Mouse (Mus musculus): ENCODE results near the gene Rpl9-ps1. TPM values are rescaled to one million over a fixed set of nuclear protein-coding genes. Genes with fewer than 3 reads are reported as not detected.

The Rpl9-ps1 gene
- polyA plus RNA-seq, 1 experiment = not detected

DNA sequence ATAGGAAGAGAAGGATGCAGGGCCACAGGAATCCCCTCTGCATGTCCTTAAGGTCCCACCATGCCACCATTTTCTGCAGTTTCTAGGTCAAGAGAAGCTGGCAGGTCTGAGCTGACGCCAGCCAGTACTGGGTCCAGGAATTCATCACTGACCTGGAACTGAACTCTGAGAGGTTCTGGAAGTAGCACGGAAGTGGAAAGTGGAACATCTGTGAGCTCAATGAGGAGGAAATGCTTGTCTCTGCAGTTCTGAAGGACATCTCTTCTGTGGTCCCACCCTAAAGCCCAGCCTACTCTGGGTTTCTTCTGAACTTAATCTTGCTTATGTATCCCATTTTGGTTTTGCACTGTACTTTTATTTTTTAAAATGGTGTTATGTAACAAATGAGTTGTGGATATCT is 14.4 kb downstream of the Rpl9-ps1 start:
- H3K4me3 ChIP-seq (ENCODE audit: insufficient read depth, low read length) = no peak overlapping the region
- H3K27ac ChIP-seq (ENCODE audit: insufficient read depth, low read length) = no peak overlapping the region
- no peak for TF ChIP-seq POLR2A (IDR thresholded peaks at IDR 0.05; ENCODE audit: extremely low read depth, insufficient read depth, low read length)
- no peak for TF ChIP-seq CTCF (IDR thresholded peaks at IDR 0.05; ENCODE audit: extremely low read depth, insufficient read depth, low read length)
- peaks cover 2% of the 10 kb centered on the region for H3K4me1 ChIP-seq (ENCODE audit: control insufficient read depth, insufficient read depth, low read length)

GRCm38 (mm10) chr11:83630630-83631029 is 14.8 kb downstream of the Rpl9-ps1 start:
- Histone ChIP-seq H3K4me3 (ENCODE audit: insufficient read depth, low read length) (no peak overlapping the region), H3K4me1 (ENCODE audit: control insufficient read depth, insufficient read depth, low read length) (peaks cover 2% of the 10 kb centered on the region), H3K27ac (ENCODE audit: insufficient read depth, low read length) (no peak overlapping the region)
- TF ChIP-seq CTCF (IDR thresholded peaks at IDR 0.05; ENCODE audit: extremely low read depth, insufficient read depth, low read length) (no peak), POLR2A (IDR thresholded peaks at IDR 0.05; ENCODE audit: extremely low read depth, insufficient read depth, low read length) (no peak)

DNA sequence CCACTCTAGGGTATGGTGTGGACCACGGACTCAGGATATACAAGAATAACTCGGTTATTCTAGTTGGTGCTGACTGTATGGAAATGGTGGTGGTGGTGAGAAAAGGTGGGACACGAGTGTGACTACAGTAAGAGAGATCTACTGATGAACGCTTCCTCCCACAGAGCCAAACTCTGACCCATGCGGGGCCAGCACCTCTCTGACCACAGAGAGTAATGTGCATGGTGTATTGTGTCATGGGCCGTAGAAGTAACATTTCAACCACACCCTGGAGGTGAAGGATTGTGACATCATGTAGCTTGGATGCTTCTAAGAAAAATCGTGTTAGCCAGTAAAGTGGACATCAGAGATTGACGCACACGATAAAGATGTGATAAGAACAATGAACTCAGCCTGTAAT is 16.6 kb downstream of the Rpl9-ps1 start:
- no peaks in the 10 kb centered on the region for H3K4me1 ChIP-seq (ENCODE audit: control insufficient read depth, insufficient read depth, low read length)
- TF ChIP-seq POLR2A (IDR thresholded peaks at IDR 0.05; ENCODE audit: extremely low read depth, insufficient read depth, low read length) (no peak), CTCF (IDR thresholded peaks at IDR 0.05; ENCODE audit: extremely low read depth, insufficient read depth, low read length) (no peak)
- H3K27ac ChIP-seq (ENCODE audit: insufficient read depth, low read length) = no peak overlapping the region
- H3K4me3 ChIP-seq (ENCODE audit: insufficient read depth, low read length) = no peak overlapping the region

DNA sequence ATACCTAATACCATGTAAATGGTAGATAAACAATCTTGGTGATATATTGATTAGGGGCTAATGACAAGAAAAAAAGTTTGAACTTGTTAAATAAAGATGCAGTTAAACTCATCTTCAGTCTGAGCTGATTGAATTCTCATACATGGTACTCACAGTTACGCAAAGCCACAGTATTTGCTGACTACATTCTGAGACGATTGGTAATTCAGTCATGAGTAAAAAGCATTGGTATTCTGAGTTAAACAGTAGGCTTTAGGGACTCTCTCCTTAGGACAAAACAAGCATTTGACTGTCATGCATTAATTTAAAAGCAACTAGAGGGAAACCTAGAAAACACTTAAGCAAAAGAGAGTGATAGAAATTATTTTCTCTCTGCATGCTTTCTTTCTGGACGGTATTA is 21.8 kb downstream of the Rpl9-ps1 start:
- H3K4me1 ChIP-seq (ENCODE audit: control insufficient read depth, insufficient read depth, low read length) = no peaks in the 10 kb centered on the region
- no peak for TF ChIP-seq CTCF (IDR thresholded peaks at IDR 0.05; ENCODE audit: extremely low read depth, insufficient read depth, low read length)
- no peak overlapping the region for H3K4me3 ChIP-seq (ENCODE audit: insufficient read depth, low read length)
- H3K27ac ChIP-seq (ENCODE audit: insufficient read depth, low read length) = no peak overlapping the region

DNA sequence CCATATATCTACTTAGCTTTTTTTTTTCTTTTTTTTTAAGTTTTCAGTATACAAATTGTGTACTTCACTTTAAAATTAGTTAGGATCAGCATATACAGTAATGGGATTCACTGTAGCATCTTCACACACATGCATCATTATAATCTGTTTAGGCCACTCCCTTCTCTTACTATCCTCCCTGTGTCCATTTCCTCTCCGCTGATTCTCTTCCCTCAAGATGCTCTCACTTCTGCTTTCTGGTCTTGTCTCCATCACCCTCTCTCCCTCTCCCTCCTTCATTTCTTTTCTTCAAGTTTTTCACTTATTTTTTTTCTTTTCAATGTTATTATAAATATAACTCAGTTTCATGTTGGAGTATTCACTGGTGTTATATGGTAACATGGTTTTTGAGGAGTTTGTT is 26.4 kb downstream of the Rpl9-ps1 start:
- Histone ChIP-seq H3K27ac (ENCODE audit: insufficient read depth, low read length) (no peak overlapping the region), H3K4me1 (ENCODE audit: control insufficient read depth, insufficient read depth, low read length) (no peaks in the 10 kb centered on the region), H3K4me3 (ENCODE audit: insufficient read depth, low read length) (no peak overlapping the region)
- TF ChIP-seq CTCF (IDR thresholded peaks at IDR 0.05; ENCODE audit: extremely low read depth, insufficient read depth, low read length) = no peak
- no peak for TF ChIP-seq POLR2A (IDR thresholded peaks at IDR 0.05; ENCODE audit: extremely low read depth, insufficient read depth, low read length)

DNA sequence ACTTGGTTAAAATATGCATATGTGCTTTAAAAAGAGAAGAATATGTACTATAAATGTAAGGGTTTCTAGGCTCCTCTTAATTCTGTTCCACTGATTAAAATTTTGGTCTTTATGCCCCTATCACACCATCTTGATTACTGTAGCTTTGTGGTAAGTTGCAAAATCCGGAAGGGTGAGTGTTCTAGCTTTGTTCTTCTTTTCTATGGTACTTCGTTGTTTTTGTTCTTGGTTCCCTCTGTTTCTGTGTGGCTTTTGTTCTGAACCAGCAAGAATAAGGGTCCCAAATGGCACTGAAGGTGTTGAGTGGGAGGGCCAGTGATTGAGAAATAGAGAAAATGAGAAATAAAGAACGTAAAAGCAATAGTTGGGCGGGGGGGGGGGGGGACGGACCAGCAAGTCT is 27.2 kb downstream of the Rpl9-ps1 start:
- H3K4me1 ChIP-seq (ENCODE audit: control insufficient read depth, insufficient read depth, low read length) = no peaks in the 10 kb centered on the region
- no peak overlapping the region for H3K27ac ChIP-seq (ENCODE audit: insufficient read depth, low read length)
- TF ChIP-seq CTCF (IDR thresholded peaks at IDR 0.05; ENCODE audit: extremely low read depth, insufficient read depth, low read length) (no peak), POLR2A (IDR thresholded peaks at IDR 0.05; ENCODE audit: extremely low read depth, insufficient read depth, low read length) (no peak)
- no peak overlapping the region for H3K4me3 ChIP-seq (ENCODE audit: insufficient read depth, low read length)

- Histone ChIP-seq H3K27ac (ENCODE audit: insufficient read depth, low read length) (no peak overlapping the region), H3K4me3 (ENCODE audit: insufficient read depth, low read length) (no peak overlapping the region), H3K4me1 (ENCODE audit: control insufficient read depth, insufficient read depth, low read length) (no peaks in the 10 kb centered on the region)
- TF ChIP-seq CTCF (IDR thresholded peaks at IDR 0.05; ENCODE audit: extremely low read depth, insufficient read depth, low read length) = no peak
- no peak for TF ChIP-seq POLR2A (IDR thresholded peaks at IDR 0.05; ENCODE audit: extremely low read depth, insufficient read depth, low read length)
Measured at GRCm38 (mm10) chr11:83616586-83616985, 28.8 kb downstream of the Rpl9-ps1 start.

DNA sequence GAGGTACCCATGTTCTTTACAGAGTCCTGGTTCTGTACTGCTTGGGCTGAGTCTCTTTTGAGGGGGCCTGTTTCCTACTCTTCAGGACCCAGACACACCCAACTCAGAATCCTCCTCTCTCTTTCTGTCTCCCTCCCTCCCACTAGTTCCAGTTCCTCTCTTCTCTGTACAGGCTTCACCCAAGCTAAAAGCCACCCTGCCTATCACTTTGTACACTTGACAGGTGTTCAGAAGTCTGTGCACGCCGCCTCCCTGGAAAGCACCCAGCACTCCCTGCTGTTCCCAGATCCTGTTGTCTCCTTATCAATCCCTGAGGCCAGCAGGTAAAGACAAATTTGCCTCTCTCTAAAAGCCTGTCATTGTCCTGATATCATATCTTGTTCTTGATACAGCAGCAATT is 34.5 kb downstream of the Rpl9-ps1 start:
- H3K4me3 ChIP-seq (ENCODE audit: insufficient read depth, low read length) = no peak overlapping the region
- no peak overlapping the region for H3K27ac ChIP-seq (ENCODE audit: insufficient read depth, low read length)
- no peak for TF ChIP-seq POLR2A (IDR thresholded peaks at IDR 0.05; ENCODE audit: extremely low read depth, insufficient read depth, low read length)
- no peaks in the 10 kb centered on the region for H3K4me1 ChIP-seq (ENCODE audit: control insufficient read depth, insufficient read depth, low read length)

GRCm38 (mm10) chr11:83606396-83606795 is 39.0 kb downstream of the Rpl9-ps1 start:
- TF ChIP-seq CTCF (IDR thresholded peaks at IDR 0.05; ENCODE audit: extremely low read depth, insufficient read depth, low read length) (no peak), POLR2A (IDR thresholded peaks at IDR 0.05; ENCODE audit: extremely low read depth, insufficient read depth, low read length) (no peak)
- no peaks in the 10 kb centered on the region for H3K4me1 ChIP-seq (ENCODE audit: control insufficient read depth, insufficient read depth, low read length)

DNA sequence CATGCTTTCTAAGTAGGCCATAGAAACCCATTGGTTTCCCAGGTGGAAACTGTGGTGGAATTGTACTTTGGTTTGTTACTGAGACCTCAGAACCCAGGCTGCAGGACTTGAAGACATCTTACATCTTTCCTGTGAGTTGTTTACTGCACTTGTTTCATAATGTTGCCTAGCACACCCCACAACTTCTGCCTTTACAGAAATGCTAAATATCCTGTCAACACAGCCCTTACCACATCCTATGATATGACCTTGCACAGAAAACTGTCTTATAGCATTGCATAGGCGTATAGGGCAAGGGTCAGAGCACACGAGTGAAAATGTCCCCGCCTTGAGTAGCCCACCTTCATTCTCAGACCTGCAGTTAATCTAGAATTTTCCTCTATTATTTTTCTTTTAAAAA is 39.9 kb downstream of the Rpl9-ps1 start:
- no peak overlapping the region for H3K27ac ChIP-seq (ENCODE audit: insufficient read depth, low read length)
- H3K4me1 ChIP-seq (ENCODE audit: control insufficient read depth, insufficient read depth, low read length) = no peaks in the 10 kb centered on the region
- no peak overlapping the region for H3K4me3 ChIP-seq (ENCODE audit: insufficient read depth, low read length)
- TF ChIP-seq CTCF (IDR thresholded peaks at IDR 0.05; ENCODE audit: extremely low read depth, insufficient read depth, low read length) (no peak), POLR2A (IDR thresholded peaks at IDR 0.05; ENCODE audit: extremely low read depth, insufficient read depth, low read length) (no peak)

More at GRCm38 (mm10) chr11:83606396-83606795, 39.0 kb downstream of the Rpl9-ps1 start:
- no peak overlapping the region for H3K4me3 ChIP-seq (ENCODE audit: insufficient read depth, low read length)
- no peak overlapping the region for H3K27ac ChIP-seq (ENCODE audit: insufficient read depth, low read length)

GRCm38 (mm10) chr11:83604698-83605097 is 40.7 kb downstream of the Rpl9-ps1 start:
- TF ChIP-seq CTCF (IDR thresholded peaks at IDR 0.05; ENCODE audit: extremely low read depth, insufficient read depth, low read length) = no peak
- no peak for TF ChIP-seq POLR2A (IDR thresholded peaks at IDR 0.05; ENCODE audit: extremely low read depth, insufficient read depth, low read length)
- Histone ChIP-seq H3K4me3 (ENCODE audit: insufficient read depth, low read length) (no peak overlapping the region), H3K27ac (ENCODE audit: insufficient read depth, low read length) (no peak overlapping the region), H3K4me1 (ENCODE audit: control insufficient read depth, insufficient read depth, low read length) (no peaks in the 10 kb centered on the region)

Measured in cortical plate, adult 2 months (tissue).